Mouse (Mus musculus): ENCODE data around the gene Tmem132d.

Tmem132d gene

GRCm38 (mm10) chr5:127756671-127757423 lies 676.0 kb downstream of the Tmem132d start:
- no peak for TF ChIP-seq GATA4 (IDR thresholded peaks at IDR 0.05; ENCODE audit: insufficient replicate concordance, low read length)

GRCm38 (mm10) chr5:127756011-127756410 lies 676.9 kb downstream of the Tmem132d start:
- TF ChIP-seq GATA4 (IDR thresholded peaks at IDR 0.05; ENCODE audit: insufficient replicate concordance, low read length), result no peak

DNA sequence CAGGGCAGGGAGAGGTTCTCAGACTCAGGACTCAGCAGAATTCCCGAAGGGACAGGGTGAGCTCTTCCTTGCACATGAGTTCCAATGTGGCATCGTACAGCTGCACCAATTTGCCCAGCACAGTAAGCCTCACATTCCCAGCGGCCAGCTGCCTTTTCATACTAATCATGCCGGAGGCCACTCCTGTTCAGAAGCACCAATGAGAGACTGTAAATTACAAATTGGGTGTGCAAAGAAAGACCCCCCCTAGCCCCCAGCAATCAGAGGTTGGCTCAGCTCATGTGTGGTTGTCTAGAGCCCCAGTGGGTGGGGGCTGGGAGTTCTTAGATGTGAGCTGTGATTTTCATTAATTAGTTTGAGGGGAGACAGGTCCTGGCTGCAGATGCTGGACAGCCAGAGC lies 677.3 kb downstream of the Tmem132d start:
- no peak for TF ChIP-seq GATA4 (IDR thresholded peaks at IDR 0.05; ENCODE audit: insufficient replicate concordance, low read length)

DNA sequence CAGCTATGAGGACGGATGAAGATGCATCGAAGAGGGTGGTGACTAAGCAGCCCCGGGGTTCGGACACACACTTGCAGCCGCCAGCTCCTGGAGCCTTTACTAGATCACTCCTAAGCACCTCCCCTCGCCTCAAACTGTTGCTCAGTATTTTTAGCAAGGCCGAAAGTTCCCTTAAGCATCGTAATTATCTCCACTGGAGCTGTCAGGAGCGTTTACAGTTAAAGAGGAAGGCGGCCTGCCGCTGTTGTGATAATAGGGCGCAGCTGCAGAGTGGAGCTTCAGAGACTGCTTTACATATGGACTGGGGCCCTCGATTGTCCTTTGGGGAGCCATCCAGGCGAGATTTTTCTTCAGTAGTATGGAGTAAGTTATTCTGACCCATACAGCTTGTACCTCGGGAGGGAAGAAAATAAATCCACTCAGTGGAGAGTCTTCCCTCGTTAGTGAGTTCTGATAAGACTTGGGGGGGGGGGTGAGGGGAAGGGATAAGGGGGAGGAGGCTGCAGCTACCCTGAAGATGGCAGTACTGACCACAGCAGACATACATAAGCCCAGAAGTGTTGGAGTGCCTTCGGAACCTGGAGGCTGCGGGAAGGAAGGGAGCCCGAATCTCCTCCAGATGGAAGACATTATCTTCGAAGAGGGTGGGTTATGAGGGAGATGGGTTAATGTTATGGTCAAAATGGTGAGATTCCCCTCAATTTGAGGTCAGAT lies 681.5 kb downstream of the Tmem132d start:
- TF ChIP-seq GATA4 (IDR thresholded peaks at IDR 0.05; ENCODE audit: insufficient replicate concordance, low read length), result no peak

GRCm38 (mm10) chr5:127741331-127741730 lies 691.5 kb downstream of the Tmem132d start:
- no peak for TF ChIP-seq GATA4 (IDR thresholded peaks at IDR 0.05; ENCODE audit: insufficient replicate concordance, low read length)
